ENCODE assay signal across 14 mouse cellular contexts in genomic region chr15:81529002-81529401, GRCm38 (mm10).
"Had no signal": no experiment of that assay in that cellular context is flagged by ENCODE, and none has a peak within 500 bp of the region (broad histone marks: within the 10 kb centered on the region; RNA-seq: fewer than 3 reads in every experiment).

No protein-coding gene starts in this region.

- H3K4me3 ChIP-seq: intestine, embryonic 15.5 days; layer of hippocampus, adult 2 months; limb, embryonic 12.5 days; lung, embryonic 15.5 days; midbrain, embryonic 10.5 days; myocyte; neural tube, embryonic 15.5 days had no signal

- H3K9me3 ChIP-seq: intestine, embryonic 15.5 days; limb, embryonic 12.5 days; lung, embryonic 15.5 days; midbrain, embryonic 10.5 days; neural tube, embryonic 15.5 days had no signal

- H3K9ac ChIP-seq: intestine, embryonic 15.5 days; limb, embryonic 12.5 days; lung, embryonic 15.5 days; neural tube, embryonic 15.5 days had no signal

- DNase-seq: kidney, adult 18-20 months; kidney, postnatal 10 days; kidney, postnatal 4 days; midbrain, embryonic 14.5 days; right cerebral cortex, adult 18-20 months; thymus, adult 18-20 months; thymus, postnatal 25 days had no signal

- H3K36me3 ChIP-seq: intestine, embryonic 15.5 days; limb, embryonic 12.5 days; lung, embryonic 15.5 days; midbrain, embryonic 10.5 days; neural tube, embryonic 15.5 days had no signal

- H3K27ac ChIP-seq: intestine, embryonic 15.5 days; layer of hippocampus, adult 2 months; limb, embryonic 12.5 days; lung, embryonic 15.5 days; midbrain, embryonic 10.5 days; neural tube, embryonic 15.5 days had no signal

- H3K4me2 ChIP-seq: intestine, embryonic 15.5 days; limb, embryonic 12.5 days; lung, embryonic 15.5 days; neural tube, embryonic 15.5 days had no signal

- H3K27me3 ChIP-seq: intestine, embryonic 15.5 days; limb, embryonic 12.5 days; lung, embryonic 15.5 days; neural tube, embryonic 15.5 days had no signal

- H3K4me1 ChIP-seq: intestine, embryonic 15.5 days had no signal
